Mouse (Mus musculus): ENCODE measurements at regions not wholly inside any gene's neighbourhood (a gene's known extent, or its start where the extent isn't known, plus 50 kb on each side); places are given as distances from the start of the nearest gene placed in this dataset.
"Not testable (repeated sequence)": the region's sequence is repeated elsewhere in the genome, so short reads cannot be mapped to it uniquely, and the experiment has no call there.

GRCm38 (mm10) chr4:81519151-81519550 is 76.5 kb upstream of the Mpdz start:
- not testable (repeated sequence) for DNase-seq (ENCODE audit: extremely low spot score)

GRCm38 (mm10) chr4:81514547-81514946 is 71.9 kb upstream of the Mpdz start:
- DNase-seq (ENCODE audit: extremely low spot score) = no peak

GRCm38 (mm10) chr4:81512396-81512795 is 69.8 kb upstream of the Mpdz start:
- no peak for DNase-seq (ENCODE audit: extremely low spot score)

- no peak for DNase-seq (ENCODE audit: extremely low spot score)
Measured at GRCm38 (mm10) chr4:81508776-81509175, 66.2 kb upstream of the Mpdz start.

- DNase-seq (ENCODE audit: extremely low spot score) = no peak
Measured at GRCm38 (mm10) chr4:81506841-81507240, 64.2 kb upstream of the Mpdz start.

- no peak for DNase-seq (ENCODE audit: extremely low spot score)
Measured at GRCm38 (mm10) chr4:81506306-81506705, 63.7 kb upstream of the Mpdz start.

GRCm38 (mm10) chr4:81505096-81505495 is 62.5 kb upstream of the Mpdz start:
- no peak for DNase-seq (ENCODE audit: extremely low spot score)

- DNase-seq (ENCODE audit: extremely low spot score) = no peak
Measured at GRCm38 (mm10) chr4:81503941-81504340, 61.3 kb upstream of the Mpdz start.

- DNase-seq (ENCODE audit: extremely low spot score) = no peak
Measured at GRCm38 (mm10) chr4:81501802-81502201, 59.2 kb upstream of the Mpdz start.

GRCm38 (mm10) chr4:81498133-81498532 is 55.5 kb upstream of the Mpdz start:
- no peak for DNase-seq (ENCODE audit: extremely low spot score)

GRCm38 (mm10) chr4:81492811-81493210 is 50.2 kb upstream of the Mpdz start:
- DNase-seq (ENCODE audit: extremely low spot score) = no peak
